Mouse (Mus musculus): ENCODE results near the gene Fto.
A peak's percentile ranks its signal among the peaks of the same experiment; 100 is the strongest.

The Fto gene

GRCm38 (mm10) chr8:91708661-91709060 is 395.3 kb downstream of the Fto start:
- no peak for DNase-seq

DNA sequence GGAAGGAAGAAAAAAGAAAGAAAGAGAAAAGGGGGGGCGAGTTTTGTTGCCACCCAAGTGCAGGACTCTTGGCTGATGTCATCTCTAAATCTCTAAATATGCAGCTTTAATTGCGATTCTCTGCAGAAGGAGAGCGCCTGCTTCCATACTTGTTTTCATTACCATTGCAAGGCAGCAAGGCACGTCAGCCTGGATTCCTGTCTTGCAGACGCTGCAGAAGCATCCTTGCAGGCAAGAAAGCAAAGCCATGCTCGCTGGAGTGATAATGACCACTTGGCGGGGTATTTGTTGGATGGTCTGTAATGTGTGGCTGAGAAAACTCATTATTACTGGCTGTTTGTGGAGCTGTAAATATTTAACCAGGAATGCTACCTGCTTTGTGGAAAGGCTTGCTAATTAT is 396.4 kb downstream of the Fto start:
- DNase-seq: no peak

GRCm38 (mm10) chr8:91711202-91711601 is 397.9 kb downstream of the Fto start:
- DNase-seq: no peak

- DNase-seq: no peak
These were observed 398.8 kb downstream of the Fto start for GRCm38 (mm10) chr8:91711981-91712598.

DNA sequence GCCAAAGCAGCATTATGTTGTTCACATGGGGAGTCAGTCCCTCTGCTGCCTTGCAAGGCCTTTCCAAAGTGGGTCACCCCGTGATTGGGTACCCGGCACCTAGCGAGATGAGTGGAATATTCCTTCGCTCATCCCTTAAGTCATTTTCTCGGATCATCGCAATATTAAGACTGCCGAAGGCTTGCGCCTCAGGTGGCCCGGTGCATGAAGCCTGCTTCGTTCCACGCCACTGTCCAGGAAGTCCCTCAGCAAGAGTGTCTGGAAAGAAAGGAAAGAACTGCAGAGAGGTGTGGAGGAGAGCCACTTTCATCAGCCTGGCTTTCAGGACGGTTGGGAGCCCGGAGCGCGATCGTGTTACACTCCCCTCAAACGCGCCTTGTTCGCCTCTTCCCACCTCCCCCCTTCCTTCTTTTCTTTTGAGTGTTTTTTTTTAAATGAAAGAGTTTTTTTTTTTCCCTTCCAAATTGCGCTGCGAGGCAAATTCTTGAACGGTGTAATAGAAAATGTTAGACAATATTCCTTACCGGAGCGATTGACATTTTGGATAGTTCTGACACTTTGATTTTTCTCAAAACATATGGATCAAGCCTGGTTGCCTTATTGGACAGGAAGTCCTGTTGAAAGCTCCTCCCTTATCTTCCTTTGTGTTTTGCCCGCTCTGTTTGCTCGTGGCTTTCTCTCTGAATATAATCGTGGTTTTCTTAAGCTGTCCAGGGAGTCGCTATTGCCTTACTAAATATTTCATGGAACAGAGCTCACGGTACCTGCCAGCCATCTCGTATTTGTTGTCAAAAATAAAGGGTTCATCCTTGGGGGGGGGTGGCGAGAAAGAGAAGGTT is 399.6 kb downstream of the Fto start:
- DNase-seq: peak; percentile 7

DNA sequence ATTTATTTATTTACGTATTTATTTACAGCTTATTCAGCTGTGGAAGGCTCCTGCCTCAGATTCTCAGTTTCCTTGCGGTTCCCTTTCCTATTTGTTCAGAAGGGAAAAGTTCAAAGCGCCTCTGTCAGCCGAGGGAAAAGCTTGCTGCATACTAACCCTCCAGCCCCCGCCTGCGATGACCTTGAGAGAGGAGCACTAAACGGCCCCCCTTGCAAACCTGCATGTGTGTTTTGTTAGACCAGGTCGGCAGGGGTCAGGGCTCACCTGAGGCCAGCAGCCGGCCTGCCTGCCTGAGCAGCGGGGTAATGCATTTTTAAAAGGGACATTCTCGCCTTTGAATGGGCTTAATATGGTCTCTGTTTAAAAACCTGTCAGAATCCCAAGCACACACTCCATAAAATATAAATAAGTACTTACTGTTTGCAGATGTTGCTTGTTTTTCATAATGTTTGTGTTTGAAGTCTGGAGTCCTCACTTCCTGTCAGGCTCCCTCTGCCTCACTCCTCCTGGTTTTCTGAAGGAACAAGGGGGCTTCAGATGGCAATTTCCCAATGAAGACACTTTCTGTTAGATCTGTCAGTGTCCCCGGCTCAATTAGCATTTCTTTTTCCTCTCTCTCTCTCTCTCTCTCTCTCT is 400.5 kb downstream of the Fto start:
- no peak for DNase-seq

GRCm38 (mm10) chr8:91714733-91715132 is 401.4 kb downstream of the Fto start:
- no peak for DNase-seq

DNA sequence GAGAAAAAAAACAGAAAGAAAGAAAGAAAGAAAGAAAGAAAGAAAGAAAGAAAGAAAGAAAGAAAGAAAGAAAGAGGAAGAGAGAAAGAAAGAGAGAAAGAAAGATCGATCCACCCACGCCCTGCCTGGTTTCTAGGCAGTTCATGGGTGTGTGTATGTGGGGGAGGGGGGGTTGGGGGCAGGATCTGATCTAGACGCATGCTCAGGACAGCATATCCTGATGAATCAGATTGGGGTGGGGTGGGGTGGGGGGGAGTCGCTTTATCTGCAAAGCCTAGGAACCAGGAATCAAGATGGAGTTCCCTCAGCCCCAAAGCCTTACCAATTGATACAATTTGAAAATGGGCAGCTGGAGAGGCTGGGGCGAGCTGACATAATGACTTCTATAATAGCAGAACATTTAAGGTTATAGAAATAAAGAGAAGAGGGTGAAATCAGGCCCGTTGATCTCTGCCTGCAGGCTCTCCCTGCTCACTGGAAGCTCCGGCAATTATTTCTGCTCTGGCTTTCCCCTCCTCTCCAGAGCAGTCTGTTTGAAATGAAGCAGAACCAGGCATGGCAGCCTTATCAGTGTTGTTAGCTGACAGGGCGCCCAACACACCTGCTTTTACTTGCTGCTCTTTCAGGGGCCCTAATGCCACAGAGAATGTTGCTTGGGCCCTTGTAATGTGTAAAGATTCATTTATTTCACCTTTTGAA is 402.2 kb downstream of the Fto start:
- no peak for DNase-seq

Data from cerebellum, adult 8-10 months (tissue).